Mouse (Mus musculus) spleen, adult 18-20 months (tissue): Measurements from ENCODE around the gene Lyrm7.
A peak's percentile ranks its signal among the peaks of the same experiment; 100 is the strongest.
"Not testable (repeated sequence)": the region's sequence is repeated elsewhere in the genome, so short reads cannot be mapped to it uniquely, and the experiment has no call there.

Experiments used
- DNase-seq, 2 experiments: peaks; one replicate each; pipeline ENCODE4 v3.0.0; 2022; ENCODE audit warnings: mixed read lengths in 2 of 2

Gene Lyrm7

DNA sequence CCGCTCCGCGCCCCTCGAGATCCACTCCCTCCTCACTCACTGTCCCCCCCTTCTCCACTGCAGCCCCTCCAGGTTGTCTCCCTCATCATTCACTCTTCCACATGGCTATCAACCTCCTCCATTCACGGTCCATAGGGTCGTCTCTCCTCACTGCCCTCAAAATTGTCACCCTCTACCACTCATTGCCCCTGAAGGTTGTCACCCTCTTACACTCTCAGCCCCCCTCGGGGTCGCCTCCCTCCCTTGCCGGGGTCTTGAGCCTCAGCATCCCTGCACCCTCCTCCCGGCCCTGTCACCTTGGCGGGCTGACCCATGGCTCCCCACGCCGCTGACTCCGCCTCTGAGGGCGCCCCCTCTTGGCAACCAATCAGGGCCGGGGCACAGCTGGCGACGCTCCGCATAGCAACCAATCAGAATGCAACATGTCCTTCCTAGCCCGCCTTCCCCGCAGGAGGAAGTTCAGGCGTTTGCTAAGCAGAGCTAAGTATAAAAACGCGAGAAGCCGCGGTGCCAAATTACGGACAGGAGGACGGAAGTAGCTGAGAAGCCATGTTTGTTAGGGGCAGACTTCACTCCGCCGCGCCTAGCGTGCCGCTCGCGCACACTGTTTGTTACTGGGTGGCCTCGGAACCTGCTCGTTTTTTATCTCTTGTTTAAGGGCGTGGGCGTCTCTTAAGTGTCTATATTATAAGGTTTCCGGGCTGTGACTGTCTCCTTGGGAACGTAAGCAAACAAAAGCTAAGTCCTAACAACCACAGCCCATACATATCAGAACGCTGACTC lies at the start of gene Lyrm7:
Lyrm7 (minus strand) TSS at position 661 of the 783 bp plus-strand sequence.
- peak; percentile 93 to 94 for DNase-seq

DNA sequence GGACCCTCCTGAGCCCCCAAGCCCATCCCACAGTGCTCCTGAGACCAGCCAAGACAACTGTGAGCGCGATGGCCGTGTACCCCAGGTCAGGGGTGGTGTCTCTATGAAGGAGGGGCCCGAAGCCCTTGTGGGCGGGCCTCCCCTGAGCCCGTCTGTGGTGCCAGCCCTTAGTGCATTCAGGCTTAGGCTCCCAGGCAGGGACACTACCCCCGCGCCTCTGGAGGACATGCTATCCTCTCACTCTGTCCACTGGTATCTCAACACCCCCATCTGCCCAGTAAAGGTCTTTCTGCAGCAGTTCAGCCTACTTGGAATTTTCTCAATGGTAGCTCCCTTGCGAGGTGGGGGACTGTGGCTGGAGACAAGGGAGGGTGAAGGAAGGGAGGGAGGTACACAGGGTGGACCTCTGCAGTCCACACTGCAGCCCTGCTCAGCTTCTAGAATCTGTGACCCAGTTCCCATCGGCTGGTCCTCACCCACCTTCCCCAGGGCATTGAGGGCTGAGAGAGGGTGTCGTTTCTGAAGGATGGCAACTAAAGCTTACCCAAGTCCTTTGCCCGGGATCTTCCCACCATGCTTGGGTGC lies 49.5 kb upstream of the Lyrm7 start:
- DNase-seq: no peak

DNA sequence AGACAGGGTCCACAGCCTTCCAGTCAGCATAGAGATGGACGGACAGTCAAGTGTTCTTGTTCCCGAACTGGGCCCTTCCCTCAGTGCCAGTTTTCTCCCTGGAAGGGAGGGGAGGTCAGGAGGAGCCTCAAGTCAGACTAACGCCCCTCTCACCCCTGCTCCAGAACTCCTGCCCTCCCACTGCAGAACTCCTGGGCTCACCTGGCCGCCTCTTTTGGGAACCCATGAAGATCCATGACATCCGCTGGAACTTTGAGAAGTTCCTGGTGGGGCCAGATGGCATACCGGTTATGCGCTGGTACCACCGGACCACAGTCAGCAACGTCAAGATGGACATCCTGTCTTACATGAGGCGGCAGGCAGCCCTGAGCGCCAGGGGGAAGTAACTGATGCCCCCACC lies 48.6 kb upstream of the Lyrm7 start:
- DNase-seq: no peak

DNA sequence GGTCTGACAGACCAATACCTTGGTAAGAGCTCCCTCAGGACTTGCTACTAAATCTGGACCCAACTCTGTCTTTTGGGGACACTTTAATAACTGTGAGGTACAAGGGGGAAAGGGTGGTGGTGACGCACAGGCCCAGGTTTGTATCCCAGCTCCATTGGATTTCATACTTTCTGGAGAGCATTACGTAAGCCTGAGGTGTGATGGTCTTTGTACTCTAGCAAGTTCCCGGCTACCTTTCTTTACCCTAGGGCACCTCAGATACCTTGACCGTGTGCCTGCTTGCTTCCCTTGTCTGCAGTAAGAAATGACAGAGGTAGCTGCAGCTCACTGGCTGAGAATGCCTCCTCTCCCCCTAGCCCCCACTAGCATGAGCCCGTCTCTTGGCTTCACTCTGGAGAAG lies 46.5 kb upstream of the Lyrm7 start:
- no peak for DNase-seq

DNA sequence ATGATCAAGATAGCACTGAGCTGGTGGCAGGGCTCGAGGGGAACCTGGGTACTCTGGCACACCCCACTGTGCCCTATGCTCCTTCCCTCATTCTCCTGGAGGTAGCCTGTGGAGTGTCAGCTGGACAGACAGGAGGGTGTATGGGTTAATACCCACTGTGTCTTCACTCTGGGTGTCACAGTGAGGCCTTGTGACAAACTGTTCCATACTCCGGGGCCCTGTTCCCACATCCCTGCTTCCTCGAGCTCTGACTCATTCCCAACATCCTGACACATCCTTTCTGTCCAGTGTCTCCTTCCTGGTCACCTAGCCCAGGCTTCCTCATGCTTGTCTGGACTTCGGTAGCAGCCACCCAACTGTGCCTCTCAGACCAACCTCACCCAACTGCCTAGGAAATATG lies 45.8 kb upstream of the Lyrm7 start:
- DNase-seq: no peak

DNA sequence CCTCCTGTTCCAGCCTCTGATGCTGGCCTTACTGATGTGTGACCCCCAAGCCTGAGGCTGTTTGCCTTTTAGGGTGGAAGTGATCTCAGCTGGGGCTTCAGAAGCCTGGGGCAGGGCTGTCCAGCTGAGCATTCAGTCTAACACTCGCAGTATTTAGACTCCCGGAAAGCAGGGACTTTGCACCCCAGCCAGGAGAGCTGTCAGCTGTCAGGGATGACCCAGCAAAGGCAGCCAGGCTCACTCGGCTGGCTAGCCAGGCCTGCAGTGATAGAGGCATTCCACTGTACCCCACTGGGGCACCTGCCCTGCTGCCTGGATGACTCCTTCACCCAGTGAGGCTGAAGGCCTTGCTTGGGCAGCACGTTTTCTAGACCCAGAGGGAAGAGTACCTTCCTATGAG lies 45.2 kb upstream of the Lyrm7 start:
- DNase-seq: no peak

DNA sequence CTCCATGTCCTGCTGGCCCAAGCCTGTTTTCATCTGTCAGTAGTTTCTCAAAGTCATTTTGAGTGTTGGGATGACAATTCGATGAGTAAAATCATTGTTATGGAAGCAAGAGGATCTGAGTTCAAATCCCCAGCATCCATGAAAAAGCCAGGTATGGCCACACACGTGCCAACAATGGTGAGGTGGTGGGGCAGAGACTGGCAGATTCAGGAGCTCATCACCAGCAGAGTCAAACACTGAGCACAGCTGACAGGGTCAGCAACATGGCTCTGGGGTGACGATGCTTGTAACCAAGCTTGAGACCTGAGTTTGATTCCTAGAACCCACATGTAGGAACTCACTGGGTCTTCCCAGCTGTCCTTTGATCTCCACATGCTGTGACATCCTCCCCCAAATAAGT lies 44.4 kb upstream of the Lyrm7 start:
- no peak for DNase-seq

DNA sequence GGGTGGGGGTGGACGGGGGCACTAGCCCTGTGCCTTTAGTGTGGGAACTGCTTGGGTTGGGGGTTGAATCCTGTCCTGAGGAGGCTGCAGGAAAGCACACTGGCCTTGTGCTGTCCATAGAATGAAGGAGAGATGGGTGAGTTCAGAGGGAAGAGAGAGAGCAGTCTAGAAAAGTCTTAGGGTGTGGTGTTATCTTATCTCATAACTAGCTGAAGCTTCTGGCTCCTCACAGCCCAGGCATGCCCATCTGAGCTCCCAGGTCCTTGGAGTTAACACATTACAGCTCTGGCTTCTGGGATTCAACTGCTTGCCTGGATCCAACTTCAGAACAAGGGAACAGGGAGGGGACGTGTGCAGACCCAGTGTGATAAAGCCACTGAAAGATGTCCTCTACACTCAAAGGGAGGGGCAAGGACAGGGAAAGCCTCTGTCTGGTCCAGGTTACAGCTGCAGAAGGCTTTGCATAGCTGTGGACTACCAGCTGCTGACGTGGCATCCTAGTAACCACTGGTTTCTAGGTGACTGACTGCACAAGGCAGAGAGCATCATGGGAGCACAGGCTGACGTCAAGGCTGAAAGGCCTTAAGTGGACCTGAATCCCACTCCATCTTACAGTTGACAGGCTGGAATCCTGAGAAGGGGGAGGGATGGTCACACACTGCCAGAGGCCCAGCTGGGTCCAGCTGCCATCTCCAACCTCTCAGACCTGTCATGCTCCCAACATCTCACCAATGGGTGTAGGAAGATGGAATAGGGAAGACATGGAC lies 43.4 kb upstream of the Lyrm7 start:
- no peak for DNase-seq

DNA sequence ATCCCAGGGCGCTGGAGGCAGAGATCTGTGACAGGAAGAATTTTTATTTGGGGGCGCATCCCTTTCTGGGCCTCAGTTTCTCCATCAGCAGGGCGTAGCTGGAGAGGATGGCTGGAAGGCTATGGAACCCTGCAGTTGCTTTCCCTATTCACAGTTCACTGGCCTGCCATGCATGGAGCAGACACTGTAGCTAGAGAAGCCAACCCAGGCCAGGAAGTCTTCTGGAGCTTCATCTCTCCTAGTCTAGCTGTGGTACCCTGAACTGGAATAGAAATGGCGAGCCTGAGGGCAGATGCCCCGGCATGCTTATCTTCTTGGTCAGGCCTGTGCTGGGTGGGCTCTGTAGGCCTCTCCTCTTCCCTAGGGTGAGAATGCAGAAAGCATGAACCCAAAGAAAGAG lies 42.6 kb upstream of the Lyrm7 start:
- no peak for DNase-seq

DNA sequence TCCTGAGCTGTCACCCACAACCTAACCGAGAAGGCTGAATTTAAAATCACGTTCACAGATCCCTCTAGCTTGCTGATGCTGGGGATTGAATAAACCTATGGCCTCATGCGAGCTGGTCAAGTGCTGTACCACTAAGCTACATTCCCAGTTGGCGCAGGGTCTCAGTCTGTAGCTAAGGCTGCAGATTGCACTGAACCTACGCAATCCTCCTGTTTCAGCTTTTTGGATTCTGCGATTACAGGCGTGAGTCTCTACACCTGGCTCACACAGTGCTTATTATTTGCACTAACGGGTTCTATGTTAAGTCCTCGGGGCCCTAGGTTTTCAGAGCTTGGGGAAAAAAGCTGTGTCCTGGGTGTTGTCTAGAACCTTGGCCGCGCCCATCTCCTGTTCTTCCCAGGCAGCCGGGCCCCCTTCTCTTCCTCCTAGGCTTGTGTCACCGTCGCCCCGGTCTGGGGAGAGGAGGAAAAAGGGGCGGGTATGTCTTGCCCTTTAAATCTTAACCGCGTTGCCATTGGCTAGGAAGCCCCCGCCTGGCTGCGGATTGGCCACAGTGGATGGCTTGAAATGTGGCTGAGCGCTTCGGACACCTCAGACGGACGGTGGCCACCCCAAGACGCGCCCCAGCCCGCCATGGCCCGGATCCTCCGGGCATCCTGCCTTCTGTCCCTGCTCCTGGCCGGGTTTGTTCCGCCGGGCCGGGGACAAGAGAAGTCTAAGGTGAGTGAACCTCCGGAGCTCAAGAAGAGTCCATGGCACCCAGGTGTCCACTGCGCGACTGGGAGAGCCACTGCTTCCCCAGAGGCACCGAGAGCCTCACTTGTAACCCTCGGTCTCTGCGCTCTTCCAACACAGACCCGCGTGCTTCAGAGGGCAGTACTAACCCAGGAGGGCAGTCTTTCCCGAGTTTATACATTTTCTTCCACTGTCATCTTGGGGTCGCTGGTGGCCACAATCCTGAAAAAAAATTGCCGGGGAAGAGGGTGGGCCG lies 41.9 kb upstream of the Lyrm7 start, which contains the start of gene Gpx3:
Gpx3 (plus strand) TSS at position 121 of the 991 bp plus-strand sequence.
- no peak for DNase-seq

DNA sequence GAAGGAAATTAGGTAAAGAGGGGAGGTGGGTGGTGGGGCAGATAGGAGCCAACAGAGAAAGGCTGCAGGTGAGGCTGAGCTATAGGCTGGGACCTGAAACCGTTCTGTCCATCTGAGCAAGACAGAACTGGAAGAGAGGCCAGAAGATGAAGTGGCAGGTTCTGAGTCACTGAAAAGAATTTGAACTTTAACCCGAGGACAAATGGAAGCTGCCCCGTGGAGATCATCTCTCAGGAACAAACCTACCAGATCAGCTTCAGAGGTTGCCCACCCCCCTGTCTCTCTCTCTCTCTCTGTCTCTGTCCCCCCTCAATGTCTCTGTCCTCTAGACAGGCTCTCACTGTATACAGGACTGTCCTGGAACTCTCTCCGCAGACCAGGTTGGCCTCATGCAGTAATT lies 38.9 kb upstream of the Lyrm7 start:
- no peak for DNase-seq

DNA sequence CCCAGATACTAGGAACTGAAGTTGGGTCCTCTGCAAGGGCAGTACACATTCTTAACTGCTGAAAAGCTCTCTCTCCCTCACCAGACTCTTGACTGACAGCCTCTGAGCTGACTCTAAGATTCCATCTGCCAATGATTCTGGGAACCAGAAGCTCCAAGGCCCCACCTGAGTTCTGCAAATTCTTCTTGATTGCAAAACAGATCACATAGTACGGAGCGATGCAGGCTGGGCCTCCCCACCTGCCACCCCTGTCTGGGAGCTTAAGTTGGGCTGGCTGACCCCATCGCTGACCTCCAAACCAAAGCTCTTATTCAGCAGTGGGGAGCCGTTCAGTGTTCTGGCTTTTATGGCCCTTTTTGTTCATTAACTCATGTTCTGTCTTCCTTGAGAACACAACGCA lies 36.8 kb upstream of the Lyrm7 start:
- no peak for DNase-seq

DNA sequence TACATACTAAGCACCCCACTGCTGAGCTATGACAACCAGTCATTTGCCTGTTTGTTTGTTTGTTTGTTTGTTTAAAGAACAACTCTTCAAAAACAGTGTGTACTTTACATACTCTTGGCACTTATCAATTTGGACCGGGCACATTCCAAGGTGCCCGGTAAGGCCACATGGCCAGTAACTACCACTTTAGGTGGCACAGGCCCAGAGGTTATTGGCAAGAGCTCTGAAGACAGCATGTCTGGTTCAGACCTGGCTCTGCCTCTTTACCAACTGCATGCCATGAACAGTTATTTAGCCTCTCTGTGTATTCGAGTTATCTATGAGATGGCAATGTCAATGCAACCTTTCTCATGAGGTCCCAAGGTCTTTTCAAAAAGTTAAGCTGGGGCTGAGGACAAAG lies 35.9 kb upstream of the Lyrm7 start:
- DNase-seq: not testable (repeated sequence)

DNA sequence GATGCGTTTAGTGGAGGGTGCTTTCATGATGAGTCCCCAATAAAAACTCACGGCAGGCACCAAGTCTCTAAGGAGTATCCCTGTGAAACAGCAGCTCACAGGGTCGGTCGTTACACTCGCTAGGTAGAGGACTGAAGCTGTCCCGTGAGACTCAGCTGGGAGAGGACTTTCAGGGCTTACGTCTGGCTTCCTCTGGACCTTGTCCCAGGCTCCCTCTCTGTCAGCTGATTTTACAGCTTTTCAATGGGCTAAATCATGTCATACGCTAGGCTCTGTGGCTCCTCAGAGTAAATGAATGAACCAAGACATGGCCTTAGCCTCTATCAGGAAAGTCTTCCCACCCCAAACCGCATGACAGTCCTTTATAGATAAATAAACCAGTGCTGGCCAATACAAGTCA lies 33.9 kb upstream of the Lyrm7 start:
- no peak for DNase-seq

DNA sequence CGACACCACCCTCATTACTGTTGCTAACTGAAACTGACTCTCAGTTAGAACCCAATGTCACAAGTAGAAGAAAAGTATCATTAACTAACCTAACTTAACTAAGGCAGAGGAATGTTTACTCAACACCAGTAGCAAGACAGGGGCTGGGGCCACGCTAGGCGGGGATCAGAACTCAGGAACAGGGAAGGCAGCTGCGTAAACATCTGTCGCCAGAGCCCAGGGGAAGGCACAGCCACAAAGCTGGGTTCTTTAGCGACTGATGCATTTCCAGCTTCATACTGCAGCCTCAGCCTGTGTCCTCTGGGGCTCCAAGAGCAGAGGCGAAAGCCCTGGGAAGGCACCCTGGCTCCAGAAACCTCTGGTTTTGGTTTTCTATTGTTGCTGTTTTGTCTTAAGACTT lies 31.4 kb upstream of the Lyrm7 start:
- DNase-seq: no peak

DNA sequence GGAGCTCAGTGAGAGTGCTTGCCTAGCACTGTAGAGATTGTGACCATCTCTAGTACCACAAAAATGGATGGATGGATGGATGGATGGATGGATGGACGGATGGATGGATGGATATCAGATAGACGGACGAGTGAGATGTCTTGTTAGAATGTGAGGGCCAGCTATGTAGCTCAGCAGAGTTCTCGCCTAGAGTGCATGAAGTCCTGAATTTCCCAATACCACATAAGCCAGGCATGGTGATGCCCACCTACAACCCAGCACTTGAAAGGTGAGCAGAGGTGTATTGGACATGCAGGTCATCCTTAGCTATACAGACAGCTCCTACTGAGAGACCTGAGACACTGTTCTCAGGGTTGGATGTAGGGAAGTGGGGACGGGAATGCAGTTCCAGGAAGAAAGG lies 30.6 kb upstream of the Lyrm7 start:
- DNase-seq: no peak

DNA sequence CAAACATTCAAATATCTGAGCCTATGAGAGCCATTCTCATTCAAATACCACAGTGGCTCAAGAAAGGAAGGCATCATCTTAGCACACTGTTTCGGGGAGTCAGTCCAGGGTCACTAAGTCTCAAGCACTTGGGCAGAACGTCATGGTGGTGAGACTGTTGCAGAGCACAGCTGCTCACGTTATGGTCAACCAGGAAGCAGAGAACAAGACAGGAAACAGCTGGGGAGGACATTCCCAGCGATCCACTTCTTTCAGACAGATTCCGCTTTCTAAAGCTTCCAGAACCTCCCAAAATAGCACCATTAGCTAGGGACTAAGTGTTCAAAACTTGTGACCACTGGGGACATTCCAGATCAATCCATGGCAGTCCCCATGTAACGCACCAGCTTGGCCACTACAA lies 27.2 kb upstream of the Lyrm7 start:
- no peak for DNase-seq

DNA sequence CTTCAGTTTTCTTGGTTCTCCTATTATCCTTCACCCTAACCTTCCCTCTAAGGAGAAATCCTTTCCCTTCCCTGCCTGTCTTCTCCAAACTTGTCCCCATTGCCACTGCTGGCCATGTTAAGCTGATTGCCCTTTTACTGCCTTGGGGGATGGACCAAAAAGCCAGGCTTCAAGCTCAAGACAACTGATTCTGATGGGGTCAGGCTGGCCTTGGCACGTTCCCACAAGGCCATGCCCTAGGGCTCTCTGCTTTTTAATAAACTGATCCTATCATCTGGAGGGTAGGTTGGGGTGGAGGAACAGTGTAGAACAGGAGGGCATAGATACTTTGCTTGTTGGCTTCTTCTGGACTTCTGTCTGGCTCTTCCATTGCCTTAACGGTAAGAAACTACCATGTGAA lies 24.7 kb upstream of the Lyrm7 start:
- no peak for DNase-seq

DNA sequence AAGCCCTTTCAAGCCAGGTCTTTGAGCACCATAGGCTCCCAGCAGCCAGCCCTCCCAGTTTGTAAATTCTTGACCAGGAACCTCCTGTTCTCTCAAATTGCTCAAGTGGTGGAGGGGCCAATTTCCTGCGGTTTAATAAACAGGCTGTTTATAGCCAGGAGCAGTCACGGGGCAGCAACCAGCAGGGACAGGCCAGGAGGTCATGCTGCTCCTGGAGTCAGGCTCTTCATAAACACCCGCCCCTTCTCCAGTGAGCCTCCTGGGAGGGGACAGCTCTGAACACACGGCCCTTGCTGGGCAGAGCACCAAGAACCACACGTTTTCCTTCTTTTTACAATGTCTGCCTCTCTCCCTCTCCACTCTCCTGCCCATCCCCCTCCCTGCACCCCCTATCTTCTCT lies 24.2 kb upstream of the Lyrm7 start:
- no peak for DNase-seq

DNA sequence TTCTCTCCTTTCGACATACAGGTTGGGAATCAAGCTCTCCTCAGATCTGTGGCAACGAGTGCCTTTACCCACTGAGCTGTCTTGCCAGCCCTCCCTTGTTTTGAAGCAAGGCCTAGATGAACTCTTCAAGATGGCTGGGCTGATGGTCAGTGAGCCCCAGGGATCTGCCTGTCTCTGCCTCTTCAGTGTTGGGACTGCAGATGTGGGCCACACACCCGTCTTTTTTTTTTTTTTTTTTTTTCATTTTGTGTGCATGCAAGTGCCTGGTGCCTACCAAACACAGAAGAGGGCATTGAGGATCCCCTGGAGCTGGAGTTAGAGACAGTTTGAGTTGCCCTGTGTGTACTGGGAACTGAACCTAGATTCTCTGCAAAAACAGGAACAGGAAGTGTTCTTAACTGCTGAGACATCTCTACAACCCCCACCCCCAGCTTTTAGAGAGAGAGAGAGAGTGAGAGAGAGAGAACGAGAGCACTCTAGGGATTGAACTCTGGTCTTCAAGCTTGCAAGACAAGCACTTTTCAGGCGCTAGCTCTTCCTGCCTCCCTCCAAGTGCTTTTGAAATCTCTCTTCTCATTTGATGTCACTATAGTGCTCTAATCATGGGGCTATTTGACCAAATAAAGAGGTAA lies 23.6 kb upstream of the Lyrm7 start:
- DNase-seq: no peak

DNA sequence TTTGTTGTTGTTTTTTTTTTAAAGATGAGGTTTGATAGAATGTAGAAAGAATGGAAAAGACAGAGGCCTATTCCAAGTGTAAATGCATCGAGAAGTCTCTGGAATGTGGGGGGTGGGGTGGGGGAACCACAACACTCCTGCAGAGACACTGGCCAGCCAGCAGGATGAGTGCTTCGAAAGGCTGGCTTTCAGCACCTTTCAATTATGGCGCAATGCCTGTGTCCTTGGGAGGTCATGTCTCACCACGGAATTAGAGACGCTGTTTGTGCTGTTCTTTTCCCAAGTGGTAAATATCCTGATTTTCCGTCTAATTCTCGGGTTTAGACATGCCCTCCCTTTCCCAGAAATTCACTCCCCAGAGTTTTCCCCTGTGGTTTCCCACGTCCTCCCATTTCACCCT lies 22.0 kb upstream of the Lyrm7 start:
- no peak for DNase-seq

DNA sequence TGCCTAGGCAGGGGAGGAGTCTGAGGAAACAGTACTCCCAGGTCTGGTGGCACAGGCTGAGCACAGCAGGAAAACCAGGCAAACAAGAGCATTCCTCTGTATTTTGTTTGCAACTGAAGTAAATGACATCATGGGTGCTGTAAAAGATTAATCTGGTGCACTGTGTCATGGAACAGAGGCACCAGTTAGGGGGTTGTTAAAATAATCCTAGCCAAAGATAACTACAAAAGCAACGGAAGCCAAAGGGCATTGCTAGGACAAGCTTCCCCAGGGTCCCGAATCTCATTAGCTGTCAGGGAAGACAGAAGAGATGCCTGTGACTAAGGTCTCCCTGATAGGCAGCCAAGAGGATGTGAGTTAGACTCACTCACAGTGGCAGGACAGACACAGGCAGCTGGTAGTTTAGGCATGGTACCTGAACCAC lies 20.3 kb upstream of the Lyrm7 start:
- no peak for DNase-seq
